Mouse (Mus musculus) kidney, embryonic 16.5 days (tissue): ENCODE data around the gene Eif4e2. TPM values are rescaled to one million over a fixed set of nuclear protein-coding genes. Genes with fewer than 3 reads are reported as not detected.

Experiments
- ATAC-seq: fragments of 200-750 bp; cut with Nextera tagmentation; 2 replicates; pipeline ENCODE4 v1.8.0; 2017; ENCODE audit warnings: moderate TSS enrichment; ENCODE audit not compliant: low FRiP score, low TSS enrichment
- H3K27ac ChIP-seq: fragments of 300-500 bp; sonication (generic); 2 replicates; pipeline ENCODE4 v1.5.1; 2014; ENCODE audit warnings: low read length
- H3K27me3 ChIP-seq: fragments of 300-500 bp; sonication (generic); 2 replicates; pipeline ENCODE4 v1.6.1; 2014; ENCODE audit warnings: low read length, control low read depth, mixed read lengths; ENCODE audit not compliant: insufficient read depth
- H3K36me3 ChIP-seq: fragments of 300-500 bp; sonication (generic); 2 replicates; pipeline ENCODE4 v1.6.1; 2014; ENCODE audit warnings: low read length, control low read depth, mixed read lengths; ENCODE audit not compliant: insufficient read depth
- H3K4me1 ChIP-seq: fragments of 300-500 bp; sonication (generic); 2 replicates; pipeline ENCODE4 v1.6.1; 2014; ENCODE audit warnings: low read length, control low read depth, mixed read lengths; ENCODE audit not compliant: insufficient read depth
- H3K4me2 ChIP-seq: fragments of 300-500 bp; sonication (generic); replicated peaks from 2 replicates; pipeline ENCODE4 v1.6.1; 2014; ENCODE audit warnings: low read depth, low read length
- H3K4me3 ChIP-seq: fragments of 300-500 bp; sonication (generic); 2 replicates; pipeline ENCODE4 v1.5.1; 2014; ENCODE audit warnings: mild to moderate bottlenecking, low read length
- H3K9ac ChIP-seq: fragments of 300-500 bp; sonication (generic); replicated peaks from 2 replicates; pipeline ENCODE4 v1.6.1; 2014; ENCODE audit warnings: low read length
- H3K9me3 ChIP-seq: fragments of 300-500 bp; sonication (generic); 2 replicates; pipeline ENCODE4 v1.6.1; 2016; ENCODE audit warnings: low read length, control low read depth
- WGBS: fragments of 180-500 bp; shearing (Covaris S2); extraction: QIAGEN DNeasy Blood & Tissue Kit; methylation state at CpG from one replicate; pipeline ENCODE4 v1.1.7; 2014; 5-methylcytosine and 5-hydroxymethylcytosine counted together
- polyA plus RNA-seq: library from polyadenylated mRNA; unstranded; fragments of >200 nt; fragmentation: Nextera tagmentation; extraction: Ambion mirVana; gene quantifications from 2 replicates; pipeline ENCODE4 v1.2.1, GENCODE M21; 2015

The Eif4e2 gene
- polyA plus RNA-seq, 1 experiment from 2014 or later, result 157 TPM

- Histone ChIP-seq H3K4me2 (no peak overlapping the region), H3K9me3 (0 out of 2 replicates have a peak, but pooled peaks cover 3% of the 10 kb centered on the region), H3K36me3 (no peaks in the 10 kb centered on the region), H3K4me3 (no peak overlapping the region), H3K9ac (no peak overlapping the region), H3K27me3 (peaks cover 58% of the 10 kb centered on the region), H3K27ac (no peak overlapping the region), H3K4me1 (peaks cover 42% of the 10 kb centered on the region)
- 30% methylated on average over 8 of the region's 8 CpGs for WGBS
- ATAC-seq, result no peak
Observed at GRCm38 (mm10) chr1:87266296-87267090, 52.8 kb downstream of the Eif4e2 start.

DNA sequence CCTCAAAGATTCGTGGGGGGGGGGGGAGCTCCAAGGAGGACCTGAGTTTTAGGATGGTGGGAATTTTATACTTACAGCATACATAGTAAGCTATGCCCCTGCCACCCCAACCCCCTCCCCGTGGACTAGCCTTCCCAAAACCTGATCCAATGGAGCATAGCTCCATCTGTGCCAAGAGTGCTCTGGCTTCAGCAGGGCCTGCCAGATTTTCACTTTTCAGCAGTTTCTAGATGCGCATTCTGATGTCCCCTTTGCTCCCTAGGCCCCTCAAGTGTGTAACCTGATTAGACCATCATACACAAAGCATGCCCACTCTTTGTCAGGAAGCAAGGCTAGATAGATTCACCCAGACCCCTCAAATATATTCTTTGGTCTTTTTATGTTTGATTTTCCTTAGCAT is 56.5 kb downstream of the Eif4e2 start:
- Histone ChIP-seq H3K27ac (peak overlapping the region; percentile 76), H3K4me2 (no peak overlapping the region), H3K4me3 (no peak overlapping the region), H3K9ac (no peak overlapping the region), H3K36me3 (no peaks in the 10 kb centered on the region), H3K27me3 (peaks cover 21% of the 10 kb centered on the region), H3K4me1 (peaks cover 31% of the 10 kb centered on the region), H3K9me3 (0 out of 2 replicates have a peak, but pooled peaks cover 3% of the 10 kb centered on the region)
- 0 out of 2 replicates have a peak, but pooled peaks have one; percentile 5 for ATAC-seq
- 29% methylated on average over 3 of the region's 3 CpGs for WGBS

DNA sequence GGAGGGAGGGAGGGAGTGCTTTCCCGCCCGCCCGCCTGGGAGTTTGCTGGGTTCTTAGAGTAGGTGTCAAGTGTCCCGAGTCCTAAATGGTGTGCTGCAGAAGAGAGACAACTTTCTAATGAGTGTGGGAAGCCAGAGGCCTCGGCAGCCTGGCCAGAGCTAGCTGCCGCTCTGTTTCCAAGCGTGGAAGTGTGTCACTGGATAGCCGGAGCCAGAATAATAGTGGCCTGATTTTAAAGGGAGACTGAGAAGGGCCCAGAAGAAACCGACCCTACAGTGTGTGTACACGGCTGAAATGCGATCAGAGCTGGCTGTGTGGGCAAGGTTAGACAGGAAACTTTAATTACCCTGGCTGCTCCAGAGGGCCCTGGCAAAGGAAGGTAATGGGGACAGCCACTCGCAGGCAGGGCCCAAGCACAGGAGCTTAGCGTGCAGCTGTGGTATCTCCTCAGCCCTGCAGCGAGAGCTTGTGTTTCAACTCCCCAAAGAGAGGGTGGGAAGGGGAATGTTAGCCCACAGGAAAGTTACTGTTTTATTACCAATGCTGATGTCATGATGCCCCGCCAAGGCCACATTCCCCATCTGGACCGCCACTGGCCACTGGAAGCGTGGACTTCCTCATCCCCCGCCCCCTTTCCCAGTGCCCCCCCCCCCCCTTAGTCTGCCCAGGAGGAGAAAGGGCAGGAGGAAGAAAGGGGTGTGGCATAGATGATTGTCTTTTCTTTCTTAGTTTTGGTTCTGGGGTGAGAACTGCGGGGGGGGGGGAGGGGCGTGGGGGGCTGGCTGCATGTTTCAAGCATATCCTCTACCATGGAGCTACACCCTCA is 57.1 kb downstream of the Eif4e2 start:
- 8% methylated on average over 16 of the region's 20 CpGs for WGBS
- Histone ChIP-seq H3K9me3 (0 out of 2 replicates have a peak, but pooled peaks cover 3% of the 10 kb centered on the region), H3K4me2 (peak overlapping the region; percentile 35), H3K4me1 (peaks cover 25% of the 10 kb centered on the region), H3K27ac (peak overlapping the region; percentile 76), H3K36me3 (no peaks in the 10 kb centered on the region), H3K9ac (no peak overlapping the region), H3K4me3 (no peak overlapping the region), H3K27me3 (peaks cover 15% of the 10 kb centered on the region)
- ATAC-seq, result peak; percentile 70

DNA sequence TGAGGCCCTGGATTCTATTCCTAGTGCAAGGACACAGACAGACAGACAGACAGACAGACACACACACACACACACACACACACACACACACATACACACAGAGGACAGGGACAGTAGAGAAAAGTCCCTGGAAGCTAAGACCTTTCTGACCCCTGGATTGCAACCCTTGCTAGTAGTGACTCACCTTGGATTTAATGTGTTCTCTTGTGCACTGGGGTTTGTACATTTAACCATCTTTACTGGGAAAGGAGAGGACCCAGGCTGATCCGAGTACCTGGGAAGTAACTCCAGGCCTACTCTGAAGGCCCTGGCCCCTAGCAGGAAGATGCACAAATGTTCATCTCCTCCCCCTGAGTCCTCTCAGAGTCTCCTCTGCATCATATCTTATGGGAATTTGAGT is 57.9 kb downstream of the Eif4e2 start:
- no peak overlapping the region for H3K9ac ChIP-seq
- peaks cover 7% of the 10 kb centered on the region for H3K27me3 ChIP-seq
- H3K4me2 ChIP-seq, result no peak overlapping the region
- H3K9me3 ChIP-seq, result no peaks in the 10 kb centered on the region
- no peak overlapping the region for H3K4me3 ChIP-seq
- H3K36me3 ChIP-seq, result no peaks in the 10 kb centered on the region
- 79% methylated on average over 1 of the region's 1 CpGs for WGBS
- H3K27ac ChIP-seq, result no peak overlapping the region
- H3K4me1 ChIP-seq, result peaks cover 25% of the 10 kb centered on the region
- no peak for ATAC-seq

- Histone ChIP-seq H3K27ac (no peak overlapping the region), H3K4me2 (no peak overlapping the region), H3K9me3 (no peaks in the 10 kb centered on the region), H3K27me3 (peaks cover 5% of the 10 kb centered on the region; the same call in 1 of the 2 replicates), H3K4me3 (no peak overlapping the region), H3K36me3 (no peaks in the 10 kb centered on the region), H3K9ac (no peak overlapping the region), H3K4me1 (peaks cover 25% of the 10 kb centered on the region)
- no peak for ATAC-seq
- WGBS, result 61% methylated on average over 3 of the region's 3 CpGs
Observed at GRCm38 (mm10) chr1:87272462-87272861, 58.7 kb downstream of the Eif4e2 start.

GRCm38 (mm10) chr1:87273514-87273942 is 59.8 kb downstream of the Eif4e2 start:
- Histone ChIP-seq H3K4me1 (peaks cover 25% of the 10 kb centered on the region), H3K27ac (no peak overlapping the region), H3K4me2 (no peak overlapping the region), H3K9me3 (no peaks in the 10 kb centered on the region), H3K36me3 (no peaks in the 10 kb centered on the region), H3K9ac (no peak overlapping the region), H3K4me3 (no peak overlapping the region), H3K27me3 (no peaks in the 10 kb centered on the region)
- 68% methylated on average over 3 of the region's 3 CpGs for WGBS
- ATAC-seq, result no peak

- no peak overlapping the region for H3K4me2 ChIP-seq
- no peaks in the 10 kb centered on the region for H3K27me3 ChIP-seq
- WGBS, result 49% methylated on average over 4 of the region's 4 CpGs
- no peaks in the 10 kb centered on the region for H3K9me3 ChIP-seq
- no peak overlapping the region for H3K27ac ChIP-seq
- H3K4me3 ChIP-seq, result no peak overlapping the region
- H3K9ac ChIP-seq, result no peak overlapping the region
- H3K4me1 ChIP-seq, result peaks cover 25% of the 10 kb centered on the region
- no peak for ATAC-seq
- no peaks in the 10 kb centered on the region for H3K36me3 ChIP-seq
Observed at GRCm38 (mm10) chr1:87274134-87274533, 60.4 kb downstream of the Eif4e2 start.

DNA sequence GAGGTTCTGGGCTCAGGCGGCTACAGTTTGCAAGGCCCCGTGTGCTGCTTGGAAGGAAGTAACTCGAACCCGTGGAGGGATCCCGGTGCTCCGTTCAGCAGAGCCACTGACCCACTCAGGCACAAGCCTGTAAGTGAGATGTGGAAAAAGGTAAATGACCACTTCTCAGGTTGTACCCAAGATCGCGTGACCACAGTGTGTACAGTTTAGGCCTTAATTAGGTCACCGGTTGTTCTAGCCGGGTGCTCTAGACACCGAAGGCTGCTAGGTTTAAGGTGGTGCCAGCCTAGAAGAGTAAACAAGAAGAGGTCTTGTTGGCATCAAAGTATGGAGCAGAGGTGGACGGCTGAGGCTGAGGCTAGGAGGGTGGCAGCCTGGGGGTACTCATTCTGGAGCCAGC is 61.4 kb downstream of the Eif4e2 start:
- WGBS, result 51% methylated on average over 12 of the region's 12 CpGs
- Histone ChIP-seq H3K4me2 (no peak overlapping the region), H3K27ac (no peak overlapping the region), H3K36me3 (no peaks in the 10 kb centered on the region), H3K4me3 (no peak overlapping the region), H3K9me3 (no peaks in the 10 kb centered on the region), H3K4me1 (peaks cover 22% of the 10 kb centered on the region), H3K27me3 (no peaks in the 10 kb centered on the region), H3K9ac (no peak overlapping the region)
- no peak for ATAC-seq

DNA sequence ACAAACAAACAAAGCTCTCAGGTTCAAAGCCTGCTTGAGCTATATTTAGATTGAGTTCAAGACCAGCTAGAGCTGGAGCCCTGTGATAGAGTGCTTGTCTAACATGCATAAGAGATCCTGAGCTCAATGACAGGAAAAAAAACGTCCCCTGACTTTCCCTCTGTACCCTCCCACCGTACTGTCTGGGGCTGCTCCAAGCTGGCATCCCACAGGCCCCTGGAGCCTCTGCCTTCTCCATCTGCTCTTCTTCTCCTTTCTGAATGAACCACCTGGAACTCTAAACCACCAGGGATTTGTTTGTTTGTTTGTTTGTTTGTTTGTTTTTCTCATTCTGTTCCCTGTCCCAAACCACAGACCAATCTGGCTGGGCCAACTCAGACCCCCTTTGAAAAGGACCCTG is 62.3 kb downstream of the Eif4e2 start:
- peaks cover 13% of the 10 kb centered on the region for H3K4me1 ChIP-seq
- no peak overlapping the region for H3K9ac ChIP-seq
- no peak for ATAC-seq
- no peaks in the 10 kb centered on the region for H3K36me3 ChIP-seq
- no peak overlapping the region for H3K27ac ChIP-seq
- no peak overlapping the region for H3K4me3 ChIP-seq
- WGBS, result 37% methylated on average over 2 of the region's 2 CpGs
- H3K27me3 ChIP-seq, result no peaks in the 10 kb centered on the region
- H3K4me2 ChIP-seq, result no peak overlapping the region
- H3K9me3 ChIP-seq, result no peaks in the 10 kb centered on the region

- H3K9ac ChIP-seq, result no peak overlapping the region
- peaks cover 5% of the 10 kb centered on the region for H3K4me1 ChIP-seq
- ATAC-seq, result no peak
- no peaks in the 10 kb centered on the region for H3K27me3 ChIP-seq
- no peak overlapping the region for H3K27ac ChIP-seq
- H3K4me3 ChIP-seq, result no peak overlapping the region
- WGBS, result 81% methylated on average over 5 of the region's 5 CpGs
- H3K36me3 ChIP-seq, result no peaks in the 10 kb centered on the region
- H3K4me2 ChIP-seq, result no peak overlapping the region
- no peaks in the 10 kb centered on the region for H3K9me3 ChIP-seq
Observed at GRCm38 (mm10) chr1:87280281-87280680, 66.6 kb downstream of the Eif4e2 start.
